Mouse (Mus musculus) frontal cortex, postnatal 14 days (tissue): Measurements from ENCODE around the gene Ptpru.

Experiments
- DNase-seq, 2 experiments: peaks; one replicate each; pipeline ENCODE4 v3.0.0; 2022; ENCODE audit warnings: low spot score in 2 of 2

Gene Ptpru

GRCm38 (mm10) chr4:131837872-131838524, at the start of gene Ptpru:
Ptpru (minus strand) TSS chr4:131838288.
- DNase-seq, result peak; percentile 58 to 88

DNA sequence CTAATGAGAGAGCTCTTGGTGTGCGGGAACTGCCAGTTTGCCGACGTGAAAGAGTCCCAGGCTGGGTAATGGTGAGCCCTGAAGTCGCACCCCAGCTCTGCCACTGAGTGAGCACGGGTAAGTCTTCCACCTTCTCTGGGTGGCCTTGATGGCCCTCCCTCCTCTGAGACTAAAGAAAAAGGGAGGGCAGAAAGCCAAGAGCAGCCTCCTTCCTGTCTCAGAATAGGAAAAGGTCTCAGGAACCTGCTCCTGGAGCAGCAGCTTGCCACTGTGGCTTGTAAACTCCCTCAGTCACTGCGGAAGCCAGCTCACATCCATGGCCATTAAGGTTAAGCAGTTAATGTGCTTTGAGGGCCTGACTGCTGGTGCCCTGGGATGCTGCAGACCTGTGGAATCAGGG, 47.3 kb upstream of the Ptpru start:
- no peak for DNase-seq

GRCm38 (mm10) chr4:131883571-131883970, 45.5 kb upstream of the Ptpru start:
- DNase-seq, result no peak

DNA sequence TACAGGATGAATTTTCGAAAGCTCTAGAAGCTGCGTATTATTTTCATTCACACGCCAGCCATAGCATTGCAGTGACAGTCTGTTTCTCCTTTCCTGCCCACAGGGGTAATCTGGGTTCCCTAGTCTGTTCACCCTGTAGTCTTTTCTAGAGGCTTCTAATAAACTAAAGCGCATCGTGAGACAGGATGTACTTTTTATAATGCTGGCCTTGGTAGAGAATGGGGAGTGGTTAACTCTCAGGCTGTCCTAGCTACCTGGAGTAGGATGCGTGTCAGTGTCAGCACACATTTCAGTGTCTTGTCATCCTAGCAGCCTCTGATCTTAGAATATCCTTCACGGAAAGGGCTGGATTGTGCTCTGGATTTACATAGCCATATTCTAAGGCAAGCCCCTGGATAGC, 43.2 kb upstream of the Ptpru start:
- no peak for DNase-seq

DNA sequence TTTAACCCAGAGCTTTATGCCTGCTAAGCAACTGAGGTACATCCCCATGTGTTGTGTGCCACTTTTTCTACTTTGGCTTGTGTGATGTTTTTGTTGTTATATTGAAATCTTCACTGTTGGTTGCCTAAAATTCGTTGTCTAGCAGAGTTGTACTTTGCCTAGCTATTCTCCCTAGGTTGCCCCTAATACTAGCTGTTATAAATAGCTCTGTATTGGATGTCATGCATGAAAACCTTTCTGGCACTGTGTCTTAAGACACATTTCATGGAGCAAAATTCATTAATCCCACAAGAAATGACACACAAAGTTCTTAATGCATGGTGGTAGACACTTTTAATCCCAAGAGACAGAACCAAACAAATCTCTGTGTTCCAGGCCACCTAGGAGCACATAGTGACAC, 41.6 kb upstream of the Ptpru start:
- no peak for DNase-seq

- no peak for DNase-seq
Observed at GRCm38 (mm10) chr4:131876836-131877235, 38.7 kb upstream of the Ptpru start.

GRCm38 (mm10) chr4:131875242-131875641, 37.2 kb upstream of the Ptpru start:
- no peak for DNase-seq

GRCm38 (mm10) chr4:131874567-131874966, 36.5 kb upstream of the Ptpru start:
- no peak for DNase-seq

GRCm38 (mm10) chr4:131874169-131874536, 36.1 kb upstream of the Ptpru start:
- no peak for DNase-seq

- DNase-seq, result peak; percentile 85 to 88
Observed at GRCm38 (mm10) chr4:131873293-131874168, 35.4 kb upstream of the Ptpru start, which contains the start of gene Srsf4. Srsf4 (plus strand) TSS chr4:131873617.

DNA sequence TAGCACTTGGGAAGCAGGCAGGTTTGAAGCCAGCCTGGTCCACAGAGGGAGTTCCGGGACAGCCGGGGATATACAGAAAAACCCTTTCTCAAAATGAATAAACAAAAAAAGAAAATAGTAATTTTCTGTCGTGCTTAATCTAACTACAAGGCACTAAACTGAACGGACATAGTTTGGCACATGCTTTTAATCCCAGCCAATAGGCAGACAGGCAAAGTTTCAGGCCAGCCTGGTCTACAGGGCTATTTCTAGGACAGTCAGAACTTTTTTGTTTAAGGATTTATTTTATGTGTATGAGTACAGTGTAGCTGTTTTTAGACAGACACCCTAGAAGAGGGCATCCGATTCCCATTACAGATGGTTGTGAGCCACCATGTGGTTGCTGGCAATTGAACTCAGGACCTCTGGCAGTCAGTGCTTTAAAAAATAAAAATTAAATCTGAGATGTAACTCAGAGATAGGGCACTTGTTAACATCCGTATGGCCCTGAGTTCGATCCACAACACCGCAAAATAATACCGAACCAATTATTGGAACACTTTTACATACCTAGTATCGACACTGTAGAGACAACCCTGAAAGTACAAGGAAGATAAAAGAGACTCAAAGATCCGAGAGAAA, 34.7 kb upstream of the Ptpru start:
- no peak for DNase-seq

GRCm38 (mm10) chr4:131861341-131861739, 23.3 kb upstream of the Ptpru start:
- DNase-seq, result no peak

DNA sequence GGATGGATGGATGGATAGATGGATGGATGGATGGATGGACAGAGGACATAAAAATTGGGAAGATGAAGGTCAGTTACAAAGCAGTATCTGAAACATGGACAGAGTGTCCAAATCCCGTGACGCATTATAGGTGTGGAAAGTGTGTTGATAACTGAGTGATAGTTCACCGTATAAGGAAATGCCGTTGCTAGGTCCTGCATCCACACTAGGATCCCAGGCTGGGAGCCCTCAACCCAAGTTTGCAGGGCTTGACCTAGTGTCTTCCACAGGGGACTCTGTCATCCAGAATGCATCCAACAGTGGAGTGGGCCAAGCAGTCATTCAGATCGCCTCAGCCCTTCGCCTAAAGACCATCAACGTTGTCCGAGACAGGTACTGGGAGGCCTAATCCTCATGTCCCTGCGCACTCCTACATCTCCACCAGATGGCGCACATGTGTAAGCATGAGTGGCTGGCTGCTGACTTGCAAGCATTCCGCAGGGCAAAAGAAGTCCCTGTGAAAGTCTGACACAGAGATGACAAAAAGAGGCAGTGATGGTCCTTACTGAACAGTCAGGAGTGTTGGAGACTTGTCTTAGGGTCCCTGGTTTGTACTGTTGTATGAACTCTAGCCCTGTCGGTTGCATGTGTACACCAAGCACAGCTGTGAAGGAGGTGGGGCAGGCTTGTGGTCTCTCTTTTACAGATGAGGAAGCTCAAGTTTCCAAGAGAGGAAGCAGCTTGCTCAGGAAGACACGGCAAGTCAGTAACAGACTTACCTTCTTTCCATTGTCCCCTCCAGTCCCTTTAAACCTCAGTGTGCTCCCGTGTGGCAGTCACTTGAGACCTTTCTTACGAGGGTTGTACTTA, 22.6 kb upstream of the Ptpru start:
- DNase-seq, result peak; percentile 63 to 78

DNA sequence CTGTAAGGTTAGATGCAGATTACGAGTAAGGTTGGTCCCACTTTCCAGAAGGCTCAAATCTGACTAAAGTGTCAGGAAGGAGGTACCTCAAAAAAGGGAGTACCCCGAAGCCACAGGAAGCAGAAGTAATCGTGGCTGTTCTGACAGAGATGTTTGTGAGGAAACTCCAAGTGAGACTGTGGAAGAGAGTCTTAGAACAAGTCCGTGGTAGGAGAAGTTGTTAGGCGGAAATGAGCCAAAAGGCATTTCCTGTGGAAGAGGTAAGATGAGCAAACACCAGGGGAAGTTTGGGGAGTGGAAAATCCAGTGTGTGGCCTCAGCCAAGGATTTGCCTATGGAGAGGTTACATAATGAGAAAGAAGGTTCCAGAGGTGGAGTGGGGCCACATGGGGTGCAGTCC, 16.9 kb upstream of the Ptpru start:
- no peak for DNase-seq

GRCm38 (mm10) chr4:131849986-131850638, 12.0 kb upstream of the Ptpru start:
- peak; percentile 36 to 46 for DNase-seq

DNA sequence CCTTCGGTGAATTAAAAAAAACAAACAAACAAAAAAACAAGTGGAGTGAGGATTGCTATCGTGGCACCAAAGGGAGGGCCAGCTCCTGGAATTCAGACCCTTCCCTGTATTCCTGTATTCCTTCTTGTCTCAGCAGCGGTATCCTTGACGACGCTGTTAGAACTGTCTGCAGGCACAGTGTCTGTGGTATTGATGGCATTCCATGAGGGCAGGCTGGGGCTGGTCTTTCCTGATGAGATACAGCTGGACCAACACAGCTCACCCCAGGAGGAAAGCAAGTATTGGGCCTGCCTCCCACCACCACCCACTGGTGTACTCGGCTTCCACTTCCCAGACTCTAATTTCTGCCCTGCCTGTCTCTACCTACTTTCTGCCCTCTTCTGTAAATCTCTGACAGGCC, 10.0 kb upstream of the Ptpru start:
- no peak for DNase-seq

GRCm38 (mm10) chr4:131845991-131846778, 8.1 kb upstream of the Ptpru start:
- DNase-seq, result no peak

DNA sequence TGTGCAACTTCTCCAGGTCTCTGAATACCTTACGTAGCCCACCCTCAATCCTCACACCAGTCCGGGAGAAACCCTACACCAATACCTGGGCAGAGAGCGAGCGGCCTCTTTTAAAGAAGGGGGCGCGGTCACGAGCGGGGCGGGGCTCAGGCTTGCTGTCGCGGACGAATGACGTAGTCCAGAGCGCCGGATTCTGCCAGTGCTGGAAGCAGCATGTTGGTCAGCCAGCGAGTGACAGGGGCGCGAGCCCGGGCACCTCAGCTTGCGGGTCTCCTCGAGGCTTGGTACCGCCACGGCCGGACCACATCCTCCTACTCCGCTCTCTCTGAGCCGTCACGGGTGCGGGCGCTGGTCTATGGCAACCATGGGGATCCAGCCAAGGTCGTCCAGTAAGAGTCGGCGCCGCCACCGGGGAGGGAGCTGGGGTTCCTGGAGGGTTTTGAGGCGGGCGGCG, 5.2 kb upstream of the Ptpru start, which contains the start of gene Mecr:
Gene Mecr, plus strand, starts transcription at position 181 of the 454 bp plus-strand sequence.
- DNase-seq, result peak; percentile 84 to 92

- peak in 1 of 2 experiments; percentile 29 for DNase-seq
Observed at GRCm38 (mm10) chr4:131836891-131837491, 1.1 kb downstream of the Ptpru start.
